Mouse (Mus musculus) layer of hippocampus, adult 11-12 months (tissue): Measurements from ENCODE around the gene Gm3371.
"Not testable (repeated sequence)": the region's sequence is repeated elsewhere in the genome, so short reads cannot be mapped to it uniquely, and the experiment has no call there.

Source experiments
- DNase-seq: peaks from one replicate; pipeline ENCODE4 v3.0.0; 2022; ENCODE audit warnings: low spot score

Gm3371 gene

DNA sequence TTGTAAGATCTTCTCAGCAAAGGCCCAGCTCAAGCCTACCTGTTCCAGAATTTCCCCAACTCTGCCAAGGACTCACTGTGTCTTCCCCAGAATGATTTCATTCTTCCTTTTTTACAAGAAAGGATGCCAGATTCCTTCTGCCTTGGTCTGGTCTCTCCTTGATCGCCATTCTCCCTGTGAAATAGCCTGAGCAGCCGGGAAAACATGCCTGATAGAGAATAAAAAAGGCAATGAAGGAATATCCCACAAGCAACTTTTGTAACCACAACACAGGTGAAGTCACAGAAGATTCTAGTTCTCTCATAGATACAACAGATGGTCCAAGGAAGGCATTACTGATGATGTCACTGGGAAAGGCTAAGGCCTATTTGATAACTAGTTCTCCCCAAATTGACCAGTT, at the start of gene Gm3371:
Gm3371 (minus strand) TSS at position 101 of the 400 bp plus-strand sequence.
- not testable (repeated sequence) for DNase-seq

GRCm38 (mm10) chr14:44433335-44433734, 22.8 kb upstream of the Gm3371 start, which contains the start of gene Gm8232:
Gm8232 (plus strand) TSS chr14:44433635.
- DNase-seq: not testable (repeated sequence)

GRCm38 (mm10) chr14:44384233-44384632, 26.3 kb downstream of the Gm3371 start:
- DNase-seq: not testable (repeated sequence)

GRCm38 (mm10) chr14:44365057-44365456, 45.4 kb downstream of the Gm3371 start, which contains the start of gene Gm8229:
Gm8229 (plus strand) TSS chr14:44365357.
- not testable (repeated sequence) for DNase-seq

DNA sequence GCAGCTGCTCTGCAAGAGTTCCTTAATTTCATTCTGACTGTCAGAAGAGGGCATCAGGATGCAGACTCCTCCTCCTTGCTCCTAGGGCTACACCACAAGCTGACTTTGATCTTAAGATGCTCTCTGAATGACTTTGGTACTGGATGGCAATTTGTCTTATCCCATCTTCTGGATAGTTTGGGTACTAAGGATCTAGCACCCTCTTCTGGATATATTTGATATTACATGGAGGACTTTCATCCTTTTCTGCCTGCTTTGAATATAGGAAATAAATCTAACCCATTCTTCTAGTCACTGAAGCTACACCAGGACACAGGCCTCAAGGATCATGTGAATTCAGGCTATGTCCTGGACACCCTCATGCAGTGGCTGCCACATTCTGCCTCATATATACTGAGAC, 48.2 kb downstream of the Gm3371 start:
- DNase-seq: not testable (repeated sequence)

DNA sequence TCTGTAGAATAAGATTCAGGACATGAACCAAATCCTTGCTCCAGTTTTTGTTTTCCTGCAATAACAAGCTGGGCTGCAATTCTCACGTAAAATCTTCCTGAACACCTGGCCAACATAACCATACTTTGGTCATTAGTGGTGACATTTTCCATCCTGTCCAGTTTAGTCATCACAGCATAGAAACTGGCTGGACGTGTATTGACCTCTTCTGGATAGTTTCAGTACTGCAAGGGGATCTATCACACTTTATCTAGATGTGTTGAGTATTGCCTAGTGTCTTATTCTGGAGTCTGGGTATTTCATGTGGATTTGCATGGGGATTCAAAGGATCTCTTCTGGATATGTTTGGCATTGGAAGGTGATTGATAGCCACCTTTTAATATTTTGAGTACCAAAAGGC, 49.1 kb downstream of the Gm3371 start:
- not testable (repeated sequence) for DNase-seq
